Comparison of ENCODE assay signal across 10 mouse cellular contexts in the genomic region with DNA sequence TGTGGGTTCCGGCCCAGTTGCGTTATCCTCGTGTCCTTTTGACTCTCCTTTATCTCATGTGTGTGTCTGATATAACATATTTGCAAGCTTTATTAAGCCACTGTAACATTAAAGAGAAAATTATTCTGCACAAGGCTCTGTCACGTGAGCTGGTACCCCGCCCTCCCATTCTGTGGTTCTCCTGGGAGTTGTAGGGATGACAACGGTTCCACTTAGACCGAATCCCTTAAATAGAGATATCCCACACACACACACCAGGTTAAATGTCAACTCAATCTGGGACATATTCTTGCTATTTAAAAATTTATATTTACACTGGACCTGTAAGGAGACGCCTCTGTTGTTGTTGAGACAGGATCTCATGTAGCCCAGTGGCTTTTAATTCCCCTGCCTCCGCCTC. TPM values are rescaled to one million over a fixed set of nuclear protein-coding genes. Genes with fewer than 3 reads are reported as not detected.
DNase-seq lines count a peak whose midpoint lies in the region; ATAC-seq and TF ChIP-seq lines count a peak whose summit lies in the region.
"Had no signal": no experiment of that assay in that cellular context is flagged by ENCODE, and none has a peak within 500 bp of the region (broad histone marks: within the 10 kb centered on the region; RNA-seq: fewer than 3 reads in every experiment).

No protein-coding gene starts in this region.

- peak overlapping the region; percentile 52 for H3K4me2 ChIP-seq in hindbrain, embryonic 11.5 days (replicated peaks; ENCODE audit: low read depth, low read length)

- H3K79me2 ChIP-seq in heart, adult 2 months (replicated peaks; ENCODE audit: control insufficient read depth, insufficient read depth, low read length), result no peaks in the 10 kb centered on the region

- ATAC-seq in hindbrain, embryonic 11.5 days (ENCODE audit: low FRiP score), result no peak

- H3K36me3 ChIP-seq in heart, adult 2 months (ENCODE audit: control insufficient read depth, insufficient read depth, low read length), result no peaks in the 10 kb centered on the region
- H3K36me3 ChIP-seq in hindbrain, embryonic 11.5 days (ENCODE audit: control insufficient read depth, insufficient read depth, low read length), result no peaks in the 10 kb centered on the region
- H3K36me3 ChIP-seq in midbrain, embryonic 10.5 days, result 0 out of 2 replicates have a peak, but pooled peaks cover under 1% of the 10 kb centered on the region
- no peaks in the 10 kb centered on the region for H3K36me3 ChIP-seq in thymus, adult 2 months (ENCODE audit: control insufficient read depth, insufficient read depth, low read length)

- H3K4me3 ChIP-seq in heart, adult 2 months, result peak overlapping the region; percentile 78
- peak overlapping the region; percentile 45 for H3K4me3 ChIP-seq in hindbrain, embryonic 11.5 days (ENCODE audit: low read depth, low read length)
- H3K4me3 ChIP-seq in midbrain, embryonic 10.5 days, result peak overlapping the region; percentile 61
- no peak overlapping the region for H3K4me3 ChIP-seq in thymus, adult 2 months (ENCODE audit: control insufficient read depth, insufficient read depth, low read length)

- no peaks in the 10 kb centered on the region for H3K27me3 ChIP-seq in heart, adult 2 months (ENCODE audit: control insufficient read depth, insufficient read depth, low read length)
- H3K27me3 ChIP-seq in hindbrain, embryonic 11.5 days (ENCODE audit: control insufficient read depth, insufficient read depth, low read length), result no peaks in the 10 kb centered on the region
- H3K27me3 ChIP-seq in midbrain, embryonic 10.5 days (ENCODE audit: low read depth, poor library complexity, severe bottlenecking), result no peaks in the 10 kb centered on the region
- H3K27me3 ChIP-seq in thymus, adult 2 months (ENCODE audit: control insufficient read depth, insufficient read depth, low read length), result no peaks in the 10 kb centered on the region
- H3K27me3 ChIP-seq: Patski had no signal

- no peak for TF ChIP-seq POLR2A in heart, adult 2 months (IDR thresholded peaks at IDR 0.05; ENCODE audit: insufficient read depth, low read depth, low read length)
- no peak for TF ChIP-seq POLR2A in thymus, adult 2 months (IDR thresholded peaks at IDR 0.05; ENCODE audit: control insufficient read depth, extremely low read depth, insufficient read depth, low read length, poor library complexity)

- TF ChIP-seq EP300 in heart, adult 2 months (IDR thresholded peaks at IDR 0.05; ENCODE audit: insufficient read depth, low read depth, low read length), result no peak

- no peaks in the 10 kb centered on the region for H3K9me3 ChIP-seq in hindbrain, embryonic 11.5 days (ENCODE audit: control insufficient read depth, low read length)
- no peaks in the 10 kb centered on the region for H3K9me3 ChIP-seq in midbrain, embryonic 10.5 days (replicated peaks)

- H3K4me1 ChIP-seq in heart, adult 2 months (ENCODE audit: control insufficient read depth, insufficient read depth, low read length), result 0 out of 2 replicates have a peak, but pooled peaks cover 1% of the 10 kb centered on the region
- no peaks in the 10 kb centered on the region for H3K4me1 ChIP-seq in hindbrain, embryonic 11.5 days (replicated peaks; ENCODE audit: control insufficient read depth, insufficient read depth, low read length)
- peaks cover 24% of the 10 kb centered on the region for H3K4me1 ChIP-seq in midbrain, embryonic 10.5 days
- peaks cover 16% of the 10 kb centered on the region for H3K4me1 ChIP-seq in thymus, adult 2 months (replicated peaks; ENCODE audit: control insufficient read depth, insufficient read depth, low read length)

- H3K27ac ChIP-seq in heart, adult 2 months, result peak overlapping the region; percentile 36; the same call in 1 of the 2 replicates
- no peak overlapping the region for H3K27ac ChIP-seq in hindbrain, embryonic 11.5 days (ENCODE audit: low read depth, low read length)
- H3K27ac ChIP-seq in midbrain, embryonic 10.5 days (replicated peaks), result no peak overlapping the region
- no peak overlapping the region for H3K27ac ChIP-seq in thymus, adult 2 months (ENCODE audit: control insufficient read depth, insufficient read depth, low read length)

- 20% methylated on average over 9 of the region's 9 CpGs for WGBS in heart, adult 2 months
- 4% methylated on average over 9 of the region's 9 CpGs for WGBS in hindbrain, embryonic 11.5 days
- WGBS in midbrain, embryonic 10.5 days, result 3% methylated on average over 9 of the region's 9 CpGs
- WGBS in thymus, adult 2 months, result 8% methylated on average over 9 of the region's 9 CpGs

- intact Hi-C loops in heart, adult 2 months (cut with DNase I), result no loop called here
- intact Hi-C loops in heart, postnatal 10 days (cut with DNase I), result loop anchor here (5.0 kb wide), 1 partner anchor 362 kb away; no protein-coding TSS in a partner anchor

- TF ChIP-seq CTCF in heart, adult 2 months (IDR thresholded peaks at IDR 0.05), result no peak
- TF ChIP-seq CTCF in thymus, adult 2 months (IDR thresholded peaks at IDR 0.05; ENCODE audit: borderline replicate concordance, control insufficient read depth, extremely low read depth, insufficient read depth, low read length, poor library complexity), result no peak

- DNase-seq in heart, adult 2 months, result no peak
- no peak for DNase-seq in heart, postnatal 10 days
- DNase-seq in right cerebral cortex, postnatal 25 days, result peak; percentile 24
- DNase-seq in right cerebral cortex, postnatal 36 days (ENCODE audit: low spot score in 2 of 2), result no peak
- DNase-seq in hindbrain, embryonic 11.5 days (ENCODE audit: low spot score), result peak; percentile 53
- DNase-seq in midbrain, embryonic 10.5 days (ENCODE audit: low spot score), result peak; percentile 32
- no peak for DNase-seq in urinary bladder, postnatal 10 days (ENCODE audit: low spot score)
- DNase-seq in thymus, adult 2 months, result no peak

- H3K9ac ChIP-seq in heart, adult 2 months (ENCODE audit: low read depth, low read length), result no peak overlapping the region
- no peak overlapping the region for H3K9ac ChIP-seq in hindbrain, embryonic 11.5 days (ENCODE audit: low read depth, low read length)

RNA-seq across cellular contexts. Expression of a gene that starts 14.6 kb away (rescaled TPM):
- total RNA-seq in heart, adult 2 months (2021), result 1 to 10 TPM; 5.5 to 6.2 TPM
- polyA plus RNA-seq in heart, adult 2 months (2012; rRNA removed), result 8.7 and 9.8 TPM in 2 replicates
- 1 to 10 TPM; 5.4 to 7.1 TPM for total RNA-seq in heart, postnatal 10 days (2021)
- 16.1 and 17.4 TPM in 2 replicates for polyA plus RNA-seq in hindbrain, embryonic 11.5 days (2014; fragmentation: Nextera tagmentation; extraction: Ambion mirVana)
- 27.5 and 28.7 TPM in 2 replicates for polyA plus RNA-seq in midbrain, embryonic 10.5 days (2016; fragmentation: Nextera tagmentation; extraction: Ambion mirVana)
- polyA plus RNA-seq in thymus, adult 2 months (2012; rRNA removed), result 23.5 and 24.4 TPM in 2 replicates

RNA-seq across cellular contexts. Expression of a gene that starts 49.8 kb away (rescaled TPM):
- 1 to 10 TPM; 2.2 to 2.8 TPM for total RNA-seq in heart, adult 2 months (2021)
- polyA plus RNA-seq in heart, adult 2 months (2012; rRNA removed), result 3.2 and 3.6 TPM in 2 replicates
- 10 to 100 TPM in 1 of 2 experiments, 1 to 10 TPM in 1; 8.5 to 10.0 TPM for total RNA-seq in heart, postnatal 10 days (2021)
- 16.5 and 16.7 TPM in 2 replicates for polyA plus RNA-seq in hindbrain, embryonic 11.5 days (2014; fragmentation: Nextera tagmentation; extraction: Ambion mirVana)
- polyA plus RNA-seq in midbrain, embryonic 10.5 days (2016; fragmentation: Nextera tagmentation; extraction: Ambion mirVana), result 19.8 and 25.7 TPM in 2 replicates
- polyA plus RNA-seq in thymus, adult 2 months (2012; rRNA removed), result 2.5 and 3.0 TPM in 2 replicates

RNA-seq across cellular contexts. Expression of a gene that starts 51.2 kb away (rescaled TPM):
- not detected for total RNA-seq in heart, adult 2 months (2021)
- polyA plus RNA-seq in heart, adult 2 months (2012; rRNA removed), result not detected in 2 replicates
- not detected for total RNA-seq in heart, postnatal 10 days (2021)
- 0.32 and 0.34 TPM in 2 replicates for polyA plus RNA-seq in hindbrain, embryonic 11.5 days (2014; fragmentation: Nextera tagmentation; extraction: Ambion mirVana)
- polyA plus RNA-seq in midbrain, embryonic 10.5 days (2016; fragmentation: Nextera tagmentation; extraction: Ambion mirVana), result 0.12 and 0.19 TPM in 2 replicates
- 0.18 and 0.20 TPM in 2 replicates for polyA plus RNA-seq in thymus, adult 2 months (2012; rRNA removed)
- total RNA-seq: heart, adult 18-20 months had no signal
- polyA plus RNA-seq: Patski had no signal

Comparison
In these comparisons a context has a peak if more than half of its experiments do, and no peak if none do; other contexts are left out.
1. DNase-seq: peak in right cerebral cortex, postnatal 25 days (single experiment), hindbrain, embryonic 11.5 days (single experiment) and midbrain, embryonic 10.5 days (single experiment); none in heart, adult 2 months (0 of 2), heart, postnatal 10 days (0 of 2), right cerebral cortex, postnatal 36 days (0 of 2), urinary bladder, postnatal 10 days (single experiment) and thymus, adult 2 months (single experiment).